Mouse (Mus musculus) kidney, embryonic 14.5 days (tissue): ENCODE results near the gene Nmt2. TPM values are rescaled to one million over a fixed set of nuclear protein-coding genes. Genes with fewer than 3 reads are reported as not detected.
A peak's percentile ranks its signal among the peaks of the same experiment; 100 is the strongest.

Experiments
- ATAC-seq: fragments of 200-750 bp; cut with Nextera tagmentation; 2 replicates; pipeline ENCODE4 v1.8.0; 2017; ENCODE audit warnings: moderate number of reproducible peaks, mild to moderate bottlenecking, moderate TSS enrichment, moderate library complexity; ENCODE audit not compliant: low FRiP score, low TSS enrichment
- H3K27ac ChIP-seq: fragments of 300-500 bp; sonication (generic); 2 replicates; pipeline ENCODE4 v1.5.1; 2014; ENCODE audit warnings: low read depth, mild to moderate bottlenecking, low read length, moderate library complexity, mixed read lengths
- H3K27me3 ChIP-seq: fragments of 300-500 bp; sonication (generic); 2 replicates; pipeline ENCODE4 v1.6.1; 2014; ENCODE audit warnings: mild to moderate bottlenecking, low read length; ENCODE audit not compliant: control insufficient read depth, insufficient read depth
- H3K36me3 ChIP-seq: fragments of 300-500 bp; sonication (generic); 2 replicates; pipeline ENCODE4 v1.6.1; 2014; ENCODE audit warnings: low read length, mixed read lengths; ENCODE audit not compliant: control insufficient read depth, insufficient read depth
- H3K4me1 ChIP-seq: fragments of 300-500 bp; sonication (generic); 2 replicates; pipeline ENCODE4 v1.6.1; 2014; ENCODE audit warnings: low read length, mixed read lengths; ENCODE audit not compliant: control insufficient read depth, insufficient read depth
- H3K4me2 ChIP-seq: fragments of 300-500 bp; sonication (generic); replicated peaks from 2 replicates; pipeline ENCODE4 v1.6.1; 2014; ENCODE audit warnings: low read depth, mild to moderate bottlenecking, low read length
- H3K4me3 ChIP-seq: fragments of 300-500 bp; sonication (generic); 2 replicates; pipeline ENCODE4 v1.5.1; 2014; ENCODE audit warnings: mild to moderate bottlenecking, low read length
- H3K9ac ChIP-seq: fragments of 300-500 bp; sonication (generic); 2 replicates; pipeline ENCODE4 v1.6.1; 2014; ENCODE audit warnings: low read depth, mild to moderate bottlenecking, low read length, moderate library complexity
- H3K9me3 ChIP-seq: fragments of 300-500 bp; sonication (generic); 2 replicates; pipeline ENCODE4 v1.6.1; 2016; ENCODE audit warnings: low read length; ENCODE audit not compliant: control insufficient read depth
- WGBS: fragments of 180-500 bp; shearing (Covaris S2); extraction: QIAGEN DNeasy Blood & Tissue Kit; methylation state at CpG from one replicate; pipeline ENCODE4 v1.1.7; 2014; 5-methylcytosine and 5-hydroxymethylcytosine counted together
- polyA plus RNA-seq: library from polyadenylated mRNA; unstranded; fragments of >200 nt; fragmentation: Nextera tagmentation; extraction: Ambion mirVana; gene quantifications from 2 replicates; pipeline ENCODE4 v1.2.1, GENCODE M21; 2014

Gene Nmt2
- 52.1 and 54.4 TPM in 2 replicates for polyA plus RNA-seq

- WGBS = under 1% methylated on average over 82 of the region's 88 CpGs
- Histone ChIP-seq H3K36me3 (no peaks in the 10 kb centered on the region), H3K9ac (peak within 1 kb of the TSS; percentile 70), H3K4me3 (peak within 1 kb of the TSS; percentile 62), H3K4me1 (0 out of 2 replicates have a peak, but pooled peaks cover 4% of the 10 kb centered on the region), H3K27ac (peak within 1 kb of the TSS; percentile 69), H3K4me2 (peak within 1 kb of the TSS; percentile 73), H3K9me3 (no peaks in the 10 kb centered on the region), H3K27me3 (no peaks in the 10 kb centered on the region)
- peak; percentile 97 for ATAC-seq
Measured at GRCm38 (mm10) chr2:3283602-3284472, at the start of gene Nmt2. Gene Nmt2, plus strand, starts transcription at chr2:3284212.

GRCm38 (mm10) chr2:3239255-3239654 lies 44.8 kb upstream of the Nmt2 start:
- 75% methylated on average over 5 of the region's 5 CpGs for WGBS
- Histone ChIP-seq H3K9ac (no peak overlapping the region), H3K9me3 (no peaks in the 10 kb centered on the region), H3K27me3 (no peaks in the 10 kb centered on the region), H3K4me3 (no peak overlapping the region), H3K36me3 (no peaks in the 10 kb centered on the region), H3K4me2 (no peak overlapping the region), H3K27ac (no peak overlapping the region), H3K4me1 (no peaks in the 10 kb centered on the region)
- ATAC-seq = no peak

- Histone ChIP-seq H3K4me1 (no peaks in the 10 kb centered on the region), H3K4me3 (no peak overlapping the region), H3K27me3 (no peaks in the 10 kb centered on the region), H3K4me2 (no peak overlapping the region), H3K9me3 (no peaks in the 10 kb centered on the region), H3K27ac (no peak overlapping the region), H3K9ac (no peak overlapping the region), H3K36me3 (no peaks in the 10 kb centered on the region)
- ATAC-seq = no peak
- WGBS = 67% methylated on average over 3 of the region's 3 CpGs
Measured at GRCm38 (mm10) chr2:3244251-3244650, 39.8 kb upstream of the Nmt2 start.

GRCm38 (mm10) chr2:3251309-3251708 lies 32.7 kb upstream of the Nmt2 start:
- H3K9ac ChIP-seq = no peak overlapping the region
- no peak overlapping the region for H3K27ac ChIP-seq
- no peak for ATAC-seq
- H3K9me3 ChIP-seq = no peaks in the 10 kb centered on the region
- H3K27me3 ChIP-seq = no peaks in the 10 kb centered on the region
- no peak overlapping the region for H3K4me3 ChIP-seq
- no peaks in the 10 kb centered on the region for H3K36me3 ChIP-seq
- no peak overlapping the region for H3K4me2 ChIP-seq
- no peaks in the 10 kb centered on the region for H3K4me1 ChIP-seq
- WGBS = 87% methylated on average over 2 of the region's 2 CpGs

GRCm38 (mm10) chr2:3266466-3266865 lies 17.5 kb upstream of the Nmt2 start:
- H3K4me1 ChIP-seq = no peaks in the 10 kb centered on the region
- H3K27ac ChIP-seq = no peak overlapping the region
- WGBS = 72% methylated on average over 3 of the region's 3 CpGs
- ATAC-seq = no peak
- no peak overlapping the region for H3K9ac ChIP-seq
- no peak overlapping the region for H3K4me2 ChIP-seq
- no peaks in the 10 kb centered on the region for H3K36me3 ChIP-seq
- H3K9me3 ChIP-seq = no peaks in the 10 kb centered on the region
- H3K27me3 ChIP-seq = no peaks in the 10 kb centered on the region
- no peak overlapping the region for H3K4me3 ChIP-seq

- no peaks in the 10 kb centered on the region for H3K4me1 ChIP-seq
- WGBS = 44% methylated on average over 3 of the region's 3 CpGs
Measured at GRCm38 (mm10) chr2:3267879-3268278, 16.1 kb upstream of the Nmt2 start.

GRCm38 (mm10) chr2:3273349-3273748 lies 10.7 kb upstream of the Nmt2 start:
- Histone ChIP-seq H3K27me3 (no peaks in the 10 kb centered on the region), H3K4me1 (no peaks in the 10 kb centered on the region), H3K36me3 (no peaks in the 10 kb centered on the region), H3K9me3 (no peaks in the 10 kb centered on the region), H3K27ac (no peak overlapping the region), H3K9ac (no peak overlapping the region), H3K4me2 (no peak overlapping the region), H3K4me3 (no peak overlapping the region)
- no peak for ATAC-seq
- WGBS = 93% methylated on average over 2 of the region's 2 CpGs

More at GRCm38 (mm10) chr2:3267879-3268278, 16.1 kb upstream of the Nmt2 start:
- Histone ChIP-seq H3K4me2 (no peak overlapping the region), H3K27me3 (no peaks in the 10 kb centered on the region), H3K9ac (no peak overlapping the region), H3K27ac (no peak overlapping the region), H3K36me3 (no peaks in the 10 kb centered on the region), H3K9me3 (no peaks in the 10 kb centered on the region), H3K4me3 (no peak overlapping the region)
- no peak for ATAC-seq

GRCm38 (mm10) chr2:3276106-3276505 lies 7.9 kb upstream of the Nmt2 start:
- H3K4me2 ChIP-seq = no peak overlapping the region
- H3K27me3 ChIP-seq = no peaks in the 10 kb centered on the region
- H3K36me3 ChIP-seq = no peaks in the 10 kb centered on the region
- H3K27ac ChIP-seq = no peak overlapping the region
- no peak overlapping the region for H3K4me3 ChIP-seq
- H3K4me1 ChIP-seq = no peaks in the 10 kb centered on the region
- 59% methylated on average over 2 of the region's 2 CpGs for WGBS
- no peaks in the 10 kb centered on the region for H3K9me3 ChIP-seq
- no peak overlapping the region for H3K9ac ChIP-seq
- ATAC-seq = no peak

GRCm38 (mm10) chr2:3277502-3277901 lies 6.5 kb upstream of the Nmt2 start:
- Histone ChIP-seq H3K9me3 (no peaks in the 10 kb centered on the region), H3K27me3 (no peaks in the 10 kb centered on the region), H3K4me1 (no peaks in the 10 kb centered on the region), H3K4me2 (no peak overlapping the region), H3K36me3 (no peaks in the 10 kb centered on the region), H3K9ac (no peak overlapping the region), H3K27ac (no peak overlapping the region), H3K4me3 (no peak overlapping the region)
- ATAC-seq = no peak
- 81% methylated on average over 7 of the region's 7 CpGs for WGBS
